Mouse (Mus musculus): ENCODE results near the gene Cirbp. TPM values are rescaled to one million over a fixed set of nuclear protein-coding genes. Genes with fewer than 3 reads are reported as not detected.

Cirbp gene
- polyA plus RNA-seq, 1 experiment from 2014 or later: 91.8 TPM

DNA sequence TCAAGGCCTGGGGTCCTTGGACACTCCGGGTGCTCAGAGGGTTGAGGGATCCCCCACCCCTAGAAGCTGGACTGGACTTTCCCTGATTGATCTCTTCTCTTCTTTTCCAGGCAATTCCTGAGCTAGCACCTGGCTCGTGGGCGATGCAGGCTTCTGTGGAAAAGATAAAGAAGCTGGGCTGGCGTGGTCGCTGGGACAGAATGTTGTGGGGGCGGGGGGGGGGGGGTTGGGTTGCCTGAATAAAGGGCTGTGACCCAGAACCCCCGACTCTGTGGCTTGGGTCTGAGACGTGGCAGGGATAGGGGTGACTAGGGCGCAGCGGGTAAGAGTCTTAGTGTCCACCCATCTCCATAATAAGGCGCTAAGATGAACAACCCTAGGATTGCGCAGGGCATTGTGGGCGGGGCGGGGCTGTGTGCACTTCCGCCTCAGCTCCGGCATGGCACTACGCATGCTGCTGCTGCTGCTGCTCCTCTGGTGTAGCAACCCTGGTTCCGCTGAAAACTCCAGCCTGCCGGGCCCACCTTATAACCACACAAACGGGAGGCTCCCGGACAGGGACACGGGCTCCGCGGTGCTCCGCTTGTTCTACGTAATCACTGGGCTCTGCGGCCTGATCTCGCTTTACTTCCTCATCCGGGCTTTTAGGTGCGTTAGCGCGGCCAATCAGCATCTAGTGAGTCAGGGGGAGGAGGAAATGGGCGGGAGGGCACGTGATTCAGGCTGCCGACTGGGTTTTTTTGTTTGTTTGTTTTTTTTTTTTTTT, 6.9 kb downstream of the Cirbp start, which contains the start of gene 1600002K03Rik:
Gene 1600002K03Rik (plus strand): TSS at position 418 of the 766 bp plus-strand sequence.
- peaks cover 85% of the 10 kb centered on the region for H3K4me1 ChIP-seq
- peak within 1 kb of the TSS; percentile 84 for H3K27ac ChIP-seq (replicated peaks)
- peak; percentile 90 for DNase-seq (ENCODE audit: low spot score)
- no peaks in the 10 kb centered on the region for H3K9me3 ChIP-seq (replicated peaks)
- H3K4me3 ChIP-seq: peak within 1 kb of the TSS; percentile 59
- WGBS: 9% methylated on average over 35 of the region's 35 CpGs
- H3K36me3 ChIP-seq: peaks cover 43% of the 10 kb centered on the region
- H3K27me3 ChIP-seq (ENCODE audit: low read depth, poor library complexity, severe bottlenecking): peaks cover 16% of the 10 kb centered on the region

DNA sequence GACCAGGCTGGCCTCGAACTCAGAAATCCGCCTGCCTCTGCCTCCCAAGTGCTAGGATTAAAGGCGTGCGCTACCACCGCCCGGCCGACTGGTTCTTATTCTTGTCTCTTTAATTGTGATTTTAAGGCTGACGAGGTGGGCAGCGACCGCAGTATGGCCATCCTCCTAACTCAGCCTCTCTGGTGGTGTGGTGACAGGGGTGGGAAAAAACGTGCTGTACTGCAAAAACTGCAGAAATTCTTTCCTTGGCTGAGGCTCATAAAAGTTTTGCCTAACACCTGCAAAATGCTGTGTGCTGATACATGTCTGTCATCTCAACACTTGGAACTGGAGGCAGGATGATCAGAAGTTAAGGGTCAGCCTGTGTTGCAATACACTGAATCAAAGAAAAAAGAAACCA, 7.6 kb downstream of the Cirbp start:
- H3K27me3 ChIP-seq (ENCODE audit: low read depth, poor library complexity, severe bottlenecking): peaks cover 16% of the 10 kb centered on the region
- peaks cover 43% of the 10 kb centered on the region for H3K36me3 ChIP-seq
- peak overlapping the region; percentile 59 for H3K4me3 ChIP-seq
- DNase-seq (ENCODE audit: low spot score): no peak
- H3K9me3 ChIP-seq (replicated peaks): no peaks in the 10 kb centered on the region
- peak overlapping the region; percentile 84 for H3K27ac ChIP-seq (replicated peaks)
- 14% methylated on average over 11 of the region's 11 CpGs for WGBS
- H3K4me1 ChIP-seq: peaks cover 91% of the 10 kb centered on the region

DNA sequence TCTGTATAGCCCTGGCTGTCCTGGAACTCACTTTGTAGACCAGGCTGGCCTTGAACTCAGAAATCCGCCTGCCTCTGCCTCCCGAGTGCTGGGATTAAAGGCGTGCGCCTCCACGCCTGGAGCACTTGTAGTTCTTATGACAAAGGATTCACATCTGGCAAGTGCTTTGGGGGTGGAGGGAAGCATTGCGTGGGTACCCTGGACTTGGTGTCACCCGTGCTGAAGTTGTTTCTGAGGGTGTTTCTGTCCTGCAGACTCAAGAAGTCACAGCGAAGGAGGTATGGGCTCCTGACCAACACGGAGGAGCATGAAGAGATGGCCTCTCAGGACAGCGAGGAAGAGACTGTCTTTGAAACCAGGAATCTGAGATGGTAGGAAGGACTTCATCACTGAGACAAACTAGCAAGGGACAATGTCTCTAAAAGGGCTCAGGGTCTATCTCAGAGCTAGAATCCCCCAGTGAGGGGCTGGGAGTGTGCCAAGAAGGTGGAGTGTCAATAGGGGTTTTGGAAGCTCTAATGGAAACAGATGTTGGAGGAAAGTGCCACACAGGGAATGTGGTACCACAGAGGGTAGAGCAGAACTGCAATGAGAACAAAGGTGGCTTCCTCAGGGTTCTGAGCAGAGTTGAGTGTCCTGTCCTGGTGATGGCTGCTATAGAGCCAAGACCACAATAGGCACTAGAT, 8.3 kb downstream of the Cirbp start:
- Histone ChIP-seq H3K9me3 (replicated peaks) (no peaks in the 10 kb centered on the region), H3K36me3 (peaks cover 40% of the 10 kb centered on the region), H3K27me3 (ENCODE audit: low read depth, poor library complexity, severe bottlenecking) (peaks cover 16% of the 10 kb centered on the region), H3K4me1 (peaks cover 91% of the 10 kb centered on the region), H3K4me3 (0 out of 2 replicates have a peak overlapping the region, but pooled peaks have one; percentile 12), H3K27ac (replicated peaks) (no peak overlapping the region)
- no peak for DNase-seq (ENCODE audit: low spot score)
- 87% methylated on average over 10 of the region's 10 CpGs for WGBS

DNA sequence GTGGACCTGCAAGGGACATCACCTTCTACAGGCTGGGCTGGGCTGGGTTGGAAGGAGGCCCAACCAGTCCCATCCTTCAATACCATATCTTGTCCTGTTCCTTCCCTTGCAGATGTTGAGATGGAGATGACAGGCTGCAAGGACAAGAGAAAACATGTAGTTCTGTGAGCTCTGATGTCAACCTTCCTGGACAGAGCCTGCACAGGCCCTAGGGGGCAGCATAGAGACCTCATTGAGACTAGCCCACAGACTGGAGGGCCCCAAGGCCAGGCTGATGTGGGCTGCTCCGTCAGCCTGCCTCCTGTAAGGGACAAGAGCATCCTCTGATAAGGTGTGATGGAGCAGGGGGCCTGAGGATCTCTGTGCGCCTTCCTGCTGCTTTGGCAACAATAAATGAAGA, 8.9 kb downstream of the Cirbp start:
- H3K27ac ChIP-seq (replicated peaks): peak overlapping the region; percentile 9
- H3K4me1 ChIP-seq: peaks cover 88% of the 10 kb centered on the region
- peaks cover 16% of the 10 kb centered on the region for H3K27me3 ChIP-seq (ENCODE audit: low read depth, poor library complexity, severe bottlenecking)
- H3K36me3 ChIP-seq: peaks cover 34% of the 10 kb centered on the region
- 62% methylated on average over 2 of the region's 2 CpGs for WGBS
- DNase-seq (ENCODE audit: low spot score): peak; percentile 64
- peak overlapping the region; percentile 12; the same call in 1 of the 2 replicates for H3K4me3 ChIP-seq
- no peaks in the 10 kb centered on the region for H3K9me3 ChIP-seq (replicated peaks)

DNA sequence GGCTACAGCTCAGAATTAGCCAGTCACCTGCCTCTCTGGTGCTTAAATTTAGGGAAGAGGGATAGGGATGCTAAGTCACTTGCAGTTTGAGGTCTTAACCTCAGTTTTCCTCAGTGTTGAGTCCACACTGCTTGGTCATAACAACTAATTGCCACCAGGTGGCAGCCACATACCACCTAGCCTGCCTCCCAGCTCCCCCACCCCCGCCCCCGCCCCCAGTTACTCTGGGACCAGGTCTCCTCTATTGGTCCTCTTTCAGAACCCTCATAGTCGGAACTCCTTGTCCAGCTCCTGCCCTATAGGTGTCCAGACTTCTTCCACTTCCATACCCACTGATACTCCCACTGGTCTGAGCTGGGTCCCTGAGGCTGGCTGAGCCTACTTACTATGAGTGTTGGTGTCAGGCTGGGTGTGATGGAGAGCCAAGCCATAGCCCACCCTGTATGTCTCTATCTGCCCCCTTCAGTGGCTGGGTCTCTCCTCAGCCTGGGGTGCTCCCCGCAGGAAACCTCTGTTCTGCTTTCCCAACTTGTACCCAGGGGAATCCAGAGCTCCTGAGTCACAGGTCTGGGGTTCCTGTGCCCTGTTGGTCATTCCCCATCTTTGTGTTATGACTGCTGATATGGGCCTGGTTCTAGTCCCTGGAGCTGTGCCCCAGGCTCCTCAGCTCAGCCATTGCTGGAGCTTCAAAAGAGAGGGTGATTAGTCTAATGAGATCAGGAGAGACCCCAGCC, 9.9 kb downstream of the Cirbp start:
- 18% methylated on average over 4 of the region's 4 CpGs for WGBS
- H3K27me3 ChIP-seq (ENCODE audit: low read depth, poor library complexity, severe bottlenecking): peaks cover 23% of the 10 kb centered on the region
- DNase-seq (ENCODE audit: low spot score): peak; percentile 64
- H3K9me3 ChIP-seq (replicated peaks): no peaks in the 10 kb centered on the region
- peaks cover 88% of the 10 kb centered on the region for H3K4me1 ChIP-seq
- H3K36me3 ChIP-seq: peaks cover 24% of the 10 kb centered on the region
- H3K27ac ChIP-seq (replicated peaks): peak overlapping the region; percentile 99
- peak overlapping the region; percentile 32; the same call in 1 of the 2 replicates for H3K4me3 ChIP-seq

DNA sequence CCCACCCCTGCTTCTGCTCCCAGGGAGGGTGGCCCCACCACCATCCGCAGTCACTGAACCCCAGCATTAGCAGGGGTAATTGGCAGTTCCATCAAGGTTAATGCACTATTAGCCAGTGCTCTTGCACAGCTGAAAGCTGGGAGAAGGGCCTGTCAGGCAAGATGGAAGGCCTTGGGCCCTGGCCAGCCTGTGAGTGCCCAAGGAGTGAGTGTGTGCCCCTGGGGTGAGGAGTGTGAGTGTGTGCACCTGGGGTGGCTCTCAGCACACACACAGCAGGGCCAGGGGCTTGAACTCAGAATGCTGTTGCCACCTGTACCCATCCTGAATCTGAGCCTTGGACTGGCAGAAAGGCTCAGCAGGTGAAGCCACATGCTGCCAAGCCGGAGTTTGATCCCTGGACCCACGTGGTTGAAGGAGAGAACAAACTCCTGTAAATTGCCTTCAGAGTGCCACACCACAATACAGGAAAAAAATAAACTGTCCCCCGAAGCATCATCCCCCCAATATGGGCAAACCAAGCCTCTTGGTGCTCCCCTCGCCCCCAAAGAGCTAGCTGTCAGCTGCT, 10.6 kb downstream of the Cirbp start:
- Histone ChIP-seq H3K4me1 (peaks cover 91% of the 10 kb centered on the region), H3K27ac (replicated peaks) (peak overlapping the region; percentile 99), H3K27me3 (ENCODE audit: low read depth, poor library complexity, severe bottlenecking) (peaks cover 23% of the 10 kb centered on the region), H3K36me3 (peaks cover 18% of the 10 kb centered on the region), H3K9me3 (replicated peaks) (no peaks in the 10 kb centered on the region), H3K4me3 (peak overlapping the region; percentile 32; the same call in 1 of the 2 replicates)
- 72% methylated on average over 5 of the region's 5 CpGs for whole genome bisulfite sequencing
- no peak for DNase-seq (ENCODE audit: low spot score)

DNA sequence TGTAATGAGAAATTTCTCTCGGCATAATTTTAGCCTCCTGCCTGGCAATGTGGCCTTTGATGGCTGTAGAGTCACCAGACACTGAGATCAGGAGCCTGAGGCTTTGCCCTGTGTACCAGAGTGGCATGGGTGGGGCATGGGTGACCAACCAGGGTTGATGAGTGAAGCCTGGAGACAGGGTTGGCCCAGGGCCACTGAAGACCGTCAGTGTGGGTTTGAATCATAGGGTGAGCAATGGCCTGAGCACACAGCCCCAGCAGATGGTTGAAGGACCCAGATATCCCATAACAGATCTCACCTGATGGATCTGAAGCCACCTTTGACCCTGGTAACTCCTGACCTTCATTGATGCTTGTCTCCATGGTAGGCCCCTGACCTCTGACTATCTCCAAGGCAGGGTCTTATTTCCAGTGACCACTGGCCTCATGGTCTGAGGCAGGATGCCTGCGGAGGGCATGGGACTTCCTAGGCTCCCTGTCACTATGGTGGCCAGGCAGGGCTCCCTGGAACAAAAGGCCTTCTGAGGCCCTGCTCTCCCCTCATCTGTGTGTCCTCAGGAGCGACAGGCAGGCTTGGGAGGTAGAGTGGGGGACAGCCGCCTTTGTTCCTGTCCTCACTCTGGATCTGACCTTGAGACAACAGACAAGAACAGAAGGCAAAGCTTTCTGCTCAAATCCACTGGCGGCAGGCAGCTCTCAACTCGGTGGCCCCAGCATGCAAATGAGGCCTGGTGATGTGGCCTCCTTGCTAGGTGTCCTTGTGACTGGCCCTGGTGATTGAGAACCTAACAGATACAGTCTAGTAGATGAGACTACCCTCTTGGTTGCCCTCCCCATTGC, 11.9 kb downstream of the Cirbp start:
- Histone ChIP-seq H3K27ac (replicated peaks) (peak overlapping the region; percentile 99), H3K4me1 (peaks cover 91% of the 10 kb centered on the region), H3K9me3 (replicated peaks) (no peaks in the 10 kb centered on the region)

DNA sequence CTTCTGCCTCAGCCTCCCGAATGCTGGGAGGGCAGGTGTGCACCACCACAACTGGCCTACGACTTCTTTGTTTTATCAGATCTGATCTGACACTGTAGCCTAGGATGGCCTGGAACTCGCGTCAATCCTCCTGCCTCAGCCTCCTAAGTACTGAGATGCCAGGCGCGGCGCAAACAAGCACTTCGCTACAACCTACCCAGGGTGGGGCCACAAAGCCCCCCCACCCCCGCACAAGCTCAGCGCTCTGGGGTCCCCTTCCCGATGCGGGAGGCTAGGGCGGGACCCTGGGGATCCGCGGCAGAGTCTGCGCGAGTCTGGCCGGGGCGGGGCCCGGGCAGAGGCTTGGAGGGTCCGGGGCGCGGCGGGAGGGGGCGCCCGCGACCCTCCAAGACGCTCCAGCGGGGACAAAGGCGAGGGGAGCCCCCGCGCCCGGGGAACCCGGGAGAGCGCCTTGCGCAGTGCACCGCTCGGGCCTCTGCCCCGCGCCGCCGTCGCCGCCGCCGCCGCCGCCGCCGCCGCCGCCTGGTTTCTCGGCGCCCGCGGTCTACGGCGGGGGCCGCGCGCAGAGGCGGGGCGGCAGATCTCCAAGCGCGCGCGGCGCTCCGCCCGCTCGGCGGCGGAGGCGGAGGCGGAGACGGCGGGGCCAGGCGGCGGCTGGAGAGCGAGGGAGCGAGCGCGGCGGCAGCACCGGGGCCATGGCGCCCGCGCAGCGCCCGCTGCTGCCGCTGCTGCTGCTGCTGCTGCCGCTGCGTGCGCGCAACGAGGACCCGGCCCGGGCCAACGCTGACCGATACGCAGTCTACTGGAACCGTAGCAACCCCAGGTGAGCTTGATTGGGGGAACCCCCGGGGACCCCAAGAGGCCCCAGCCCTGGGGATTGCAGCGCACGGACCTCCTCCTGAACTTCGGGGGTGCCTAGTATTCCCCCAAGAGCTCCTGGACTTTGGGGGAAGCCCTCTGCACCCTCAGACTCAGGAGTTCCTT, 13.6 kb downstream of the Cirbp start, which contains the start of gene Efna2:
Gene Efna2 (plus strand): TSS at position 415 of the 984 bp plus-strand sequence.
- peaks cover 96% of the 10 kb centered on the region for H3K4me1 ChIP-seq
- H3K9me3 ChIP-seq (replicated peaks): no peaks in the 10 kb centered on the region
- H3K27ac ChIP-seq (replicated peaks): peak within 1 kb of the TSS; percentile 99
- peaks cover 34% of the 10 kb centered on the region for H3K36me3 ChIP-seq
- H3K27me3 ChIP-seq (ENCODE audit: low read depth, poor library complexity, severe bottlenecking): peaks cover 40% of the 10 kb centered on the region
- 4% methylated on average over 96 of the region's 106 CpGs for WGBS
- H3K4me3 ChIP-seq: peak within 1 kb of the TSS; percentile 96
- DNase-seq (ENCODE audit: low spot score): peak; percentile 72

More for the DNA sequence above, 11.9 kb downstream of the Cirbp start:
- DNase-seq (ENCODE audit: low spot score): peak; percentile 53
- Histone ChIP-seq H3K4me3 (peak overlapping the region; percentile 32), H3K36me3 (peaks cover 17% of the 10 kb centered on the region), H3K27me3 (ENCODE audit: low read depth, poor library complexity, severe bottlenecking) (peaks cover 30% of the 10 kb centered on the region)
- 68% methylated on average over 7 of the region's 7 CpGs for WGBS

DNA sequence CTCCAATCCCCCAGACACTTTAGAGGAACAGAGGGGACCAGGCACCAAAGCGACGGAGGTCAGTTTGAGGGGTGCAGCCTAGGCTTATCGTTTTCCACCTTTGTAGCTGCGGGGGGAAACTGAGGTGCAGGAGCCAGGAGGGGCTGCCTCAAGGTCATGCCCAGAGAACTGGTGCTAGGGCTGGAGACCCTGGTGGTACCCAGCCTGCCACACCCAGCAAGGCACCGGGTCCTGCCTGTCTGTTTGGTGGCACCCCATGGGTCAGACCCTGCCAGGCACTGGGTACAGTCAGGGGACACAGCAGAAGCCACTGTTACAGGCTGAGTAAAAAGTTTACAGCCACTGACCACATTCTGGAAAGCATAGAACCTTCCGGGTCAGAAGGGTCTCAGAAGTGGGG, 14.5 kb downstream of the Cirbp start:
- peaks cover 33% of the 10 kb centered on the region for H3K36me3 ChIP-seq
- H3K27ac ChIP-seq (replicated peaks): peak overlapping the region; percentile 99
- WGBS: 46% methylated on average over 6 of the region's 6 CpGs
- DNase-seq (ENCODE audit: low spot score): no peak
- peak overlapping the region; percentile 96 for H3K4me3 ChIP-seq
- H3K4me1 ChIP-seq: peaks cover 94% of the 10 kb centered on the region
- H3K9me3 ChIP-seq (replicated peaks): no peaks in the 10 kb centered on the region
- H3K27me3 ChIP-seq (ENCODE audit: low read depth, poor library complexity, severe bottlenecking): peaks cover 46% of the 10 kb centered on the region

DNA sequence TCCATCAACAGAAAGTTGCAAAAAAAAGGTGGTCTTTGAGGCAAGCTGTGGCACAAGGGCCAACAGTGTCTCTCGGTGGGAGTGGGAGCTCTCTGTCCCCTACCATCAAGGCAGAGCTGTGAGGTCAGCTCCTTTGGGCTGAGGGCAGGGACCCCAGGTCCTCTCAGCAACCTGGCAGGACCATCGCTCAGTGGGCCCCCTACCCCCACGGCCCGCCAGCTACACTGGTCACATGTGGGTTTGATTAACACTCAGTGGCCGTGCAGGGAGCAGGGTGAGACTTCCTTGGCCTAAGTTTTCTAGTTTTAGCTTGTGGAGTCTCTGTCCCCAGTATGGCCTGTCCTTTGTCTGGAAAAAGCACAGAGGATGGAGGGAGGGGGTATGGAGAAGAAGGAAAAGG, 15.0 kb downstream of the Cirbp start:
- peak overlapping the region; percentile 96 for H3K4me3 ChIP-seq
- H3K36me3 ChIP-seq: peaks cover 38% of the 10 kb centered on the region
- 47% methylated on average over 5 of the region's 5 CpGs for WGBS
- peaks cover 51% of the 10 kb centered on the region for H3K27me3 ChIP-seq (ENCODE audit: low read depth, poor library complexity, severe bottlenecking)
- H3K27ac ChIP-seq (replicated peaks): peak overlapping the region; percentile 99
- DNase-seq (ENCODE audit: low spot score): no peak
- H3K4me1 ChIP-seq: peaks cover 94% of the 10 kb centered on the region
- H3K9me3 ChIP-seq (replicated peaks): no peaks in the 10 kb centered on the region

DNA sequence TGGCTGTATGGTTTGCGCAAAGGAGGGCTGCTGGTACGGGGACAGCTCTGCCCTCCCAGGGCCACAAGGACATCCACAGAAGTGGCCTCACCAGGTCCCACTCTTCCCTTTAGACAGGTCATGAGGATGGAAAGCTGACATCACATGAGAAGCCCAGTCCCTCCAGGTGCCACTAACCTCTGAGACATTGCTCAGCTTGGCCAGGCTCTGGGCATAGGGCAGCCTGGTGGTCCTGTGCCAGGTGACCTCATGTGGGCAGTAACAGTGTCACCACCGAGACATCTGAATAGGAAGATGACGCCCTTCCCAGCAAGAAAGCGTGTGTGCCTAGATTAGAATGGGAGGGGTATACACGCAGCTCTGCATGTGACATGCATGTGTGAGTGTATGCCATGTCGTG, 16.8 kb downstream of the Cirbp start:
- peaks cover 54% of the 10 kb centered on the region for H3K27me3 ChIP-seq (ENCODE audit: low read depth, poor library complexity, severe bottlenecking)
- H3K4me1 ChIP-seq: peaks cover 93% of the 10 kb centered on the region
- no peak for DNase-seq (ENCODE audit: low spot score)
- peak overlapping the region; percentile 96 for H3K4me3 ChIP-seq
- WGBS: 87% methylated on average over 7 of the region's 7 CpGs
- H3K36me3 ChIP-seq: peaks cover 56% of the 10 kb centered on the region
- no peaks in the 10 kb centered on the region for H3K9me3 ChIP-seq (replicated peaks)
- peak overlapping the region; percentile 99 for H3K27ac ChIP-seq (replicated peaks)

All from midbrain, embryonic 10.5 days (tissue).